Mouse (Mus musculus) midbrain, embryonic 13.5 days (tissue): Measurements from ENCODE around the gene Arhgef38. TPM values are rescaled to one million over a fixed set of nuclear protein-coding genes. Genes with fewer than 3 reads are reported as not detected.

Source experiments
- ATAC-seq: fragments of 200-750 bp; cut with Nextera tagmentation; 2 replicates; pipeline ENCODE4 v1.8.0; 2017; ENCODE audit warnings: mild to moderate bottlenecking, moderate TSS enrichment, moderate library complexity
- H3K27ac ChIP-seq: fragments of 300-500 bp; sonication (generic); 2 replicates; pipeline ENCODE4 v1.5.1; 2015; ENCODE audit warnings: inconsistent platforms, mild to moderate bottlenecking, moderate library complexity
- H3K27me3 ChIP-seq: fragments of 300-500 bp; sonication (generic); 2 replicates; pipeline ENCODE4 v1.6.1; 2015; ENCODE audit warnings: mild to moderate bottlenecking, inconsistent platforms
- H3K36me3 ChIP-seq: fragments of 300-500 bp; sonication (generic); 2 replicates; pipeline ENCODE4 v1.6.1; 2015; ENCODE audit warnings: mild to moderate bottlenecking, inconsistent platforms
- H3K4me1 ChIP-seq: fragments of 300-500 bp; sonication (generic); replicated peaks from 2 replicates; pipeline ENCODE4 v1.6.1; 2015; ENCODE audit warnings: inconsistent platforms
- H3K4me2 ChIP-seq: fragments of 300-500 bp; sonication (generic); replicated peaks from 2 replicates; pipeline ENCODE4 v1.6.1; 2015; ENCODE audit warnings: moderate library complexity, mild to moderate bottlenecking, inconsistent platforms
- H3K4me3 ChIP-seq: fragments of 300-500 bp; sonication (generic); replicated peaks from 2 replicates; pipeline ENCODE4 v1.5.1; 2015; ENCODE audit warnings: mild to moderate bottlenecking, inconsistent platforms
- H3K9ac ChIP-seq: fragments of 300-500 bp; sonication (generic); replicated peaks from 2 replicates; pipeline ENCODE4 v1.6.1; 2015; ENCODE audit warnings: mild to moderate bottlenecking, inconsistent platforms
- H3K9me3 ChIP-seq: fragments of 300-500 bp; sonication (generic); 2 replicates; pipeline ENCODE4 v1.6.1; 2016; ENCODE audit warnings: mild to moderate bottlenecking, inconsistent platforms
- WGBS: fragments of 180-500 bp; shearing (Covaris S2); methylation state at CpG from one replicate; pipeline ENCODE4 v1.1.7; 2015; 5-methylcytosine and 5-hydroxymethylcytosine counted together
- polyA plus RNA-seq: library from polyadenylated mRNA; unstranded; fragments of >200 nt; fragmentation: Nextera tagmentation; extraction: Ambion mirVana; gene quantifications from 2 replicates; pipeline ENCODE4 v1.2.1, GENCODE M21; 2015

Arhgef38 gene
- polyA plus RNA-seq, 1 experiment from 2014 or later = 0.05 TPM

DNA sequence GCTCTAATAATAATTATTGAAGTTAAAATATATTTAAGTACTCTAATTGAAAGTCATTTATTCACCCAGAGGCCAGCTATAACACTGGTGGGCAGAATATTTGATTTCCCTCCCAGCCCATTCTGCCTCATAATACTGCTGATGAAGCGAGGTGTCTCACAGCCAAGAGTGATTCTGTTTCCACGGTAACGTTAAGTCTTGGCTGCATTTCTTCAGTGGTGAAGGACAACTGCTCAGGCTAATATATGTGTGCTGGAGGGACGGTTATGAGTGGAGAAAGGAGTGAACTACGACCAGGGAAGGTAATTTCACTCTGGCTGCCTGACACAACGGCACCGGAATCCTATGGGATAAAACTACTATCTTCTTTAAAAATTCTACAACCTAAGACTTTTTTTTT, 71.6 kb downstream of the Arhgef38 start:
- 0 out of 2 replicates have a peak overlapping the region, but pooled peaks have one; percentile 21 for H3K27ac ChIP-seq
- no peaks in the 10 kb centered on the region for H3K36me3 ChIP-seq
- ATAC-seq = peak; percentile 94
- WGBS = 29% methylated on average over 7 of the region's 7 CpGs
- H3K9me3 ChIP-seq = no peaks in the 10 kb centered on the region
- no peak overlapping the region for H3K4me2 ChIP-seq
- H3K4me3 ChIP-seq = no peak overlapping the region
- peaks cover 16% of the 10 kb centered on the region for H3K4me1 ChIP-seq
- H3K9ac ChIP-seq = no peak overlapping the region
- H3K27me3 ChIP-seq = no peaks in the 10 kb centered on the region

DNA sequence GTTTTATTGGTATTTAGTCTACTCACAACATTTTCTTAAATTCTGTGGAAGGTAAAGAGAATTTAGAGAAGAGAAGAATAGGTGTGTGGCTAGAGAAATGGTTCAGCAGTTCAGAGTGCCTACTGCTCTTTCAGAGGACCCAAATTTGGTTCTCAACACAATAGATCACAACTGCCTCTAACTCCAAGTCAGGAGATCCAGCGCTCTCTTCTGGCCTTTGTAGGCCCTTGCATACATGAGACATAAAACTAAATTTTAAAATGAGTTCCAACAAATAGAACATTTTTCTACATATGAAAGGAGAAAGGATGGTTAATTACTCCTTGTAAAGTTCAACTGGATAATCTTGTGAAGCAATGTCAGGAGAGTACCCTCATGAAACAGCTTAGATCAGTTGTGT, 73.3 kb downstream of the Arhgef38 start:
- Histone ChIP-seq H3K9me3 (no peaks in the 10 kb centered on the region), H3K4me1 (peaks cover 16% of the 10 kb centered on the region), H3K27ac (no peak overlapping the region), H3K36me3 (no peaks in the 10 kb centered on the region), H3K27me3 (no peaks in the 10 kb centered on the region), H3K4me3 (no peak overlapping the region), H3K9ac (no peak overlapping the region), H3K4me2 (no peak overlapping the region)
- no peak for ATAC-seq
- 92% methylated on average over 1 of the region's 1 CpGs for WGBS

DNA sequence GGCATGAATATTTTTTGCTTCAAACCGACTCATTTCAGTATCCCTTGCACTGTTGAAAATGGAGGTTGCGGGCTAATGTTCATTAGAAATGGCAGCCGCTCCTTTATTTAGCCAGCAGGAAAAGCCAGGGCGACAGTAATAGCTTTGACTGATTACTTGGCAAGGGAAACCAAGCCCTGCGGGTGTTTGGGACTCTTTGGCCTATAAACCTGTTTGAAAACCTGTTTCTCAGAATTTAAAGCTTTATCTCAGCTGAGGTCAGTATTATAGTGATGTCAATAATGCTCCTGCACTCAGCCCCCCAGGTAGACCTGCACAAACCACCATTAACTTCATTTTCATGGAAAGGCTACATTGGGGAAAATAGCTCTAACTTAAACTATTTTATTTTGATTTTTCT, 76.5 kb downstream of the Arhgef38 start:
- Histone ChIP-seq H3K4me1 (peaks cover 6% of the 10 kb centered on the region), H3K27ac (no peak overlapping the region), H3K36me3 (no peaks in the 10 kb centered on the region), H3K9ac (no peak overlapping the region), H3K4me3 (no peak overlapping the region), H3K9me3 (no peaks in the 10 kb centered on the region), H3K4me2 (no peak overlapping the region), H3K27me3 (no peaks in the 10 kb centered on the region)
- ATAC-seq = no peak
- 89% methylated on average over 5 of the region's 5 CpGs for WGBS

DNA sequence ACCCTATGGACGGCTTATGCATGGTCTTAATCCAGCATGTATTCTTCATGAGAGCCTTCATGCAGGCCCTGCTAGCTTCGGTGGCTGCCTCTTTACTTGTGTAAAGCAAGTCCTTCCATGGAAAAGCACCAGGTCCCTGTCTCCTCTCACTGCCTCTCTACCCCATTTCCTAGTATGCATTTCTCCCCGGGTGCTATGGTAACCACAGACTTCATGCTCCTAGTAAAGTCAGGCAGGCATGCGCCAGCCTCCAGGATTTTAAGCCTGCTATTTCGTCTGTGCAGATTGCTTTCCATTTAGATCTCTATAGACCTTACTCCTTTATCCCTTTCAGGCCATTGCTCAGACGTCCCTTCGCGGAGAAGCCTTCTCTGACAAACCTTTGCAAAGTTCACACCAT, 80.1 kb downstream of the Arhgef38 start:
- no peaks in the 10 kb centered on the region for H3K4me1 ChIP-seq
- WGBS = 31% methylated on average over 8 of the region's 8 CpGs
- H3K4me3 ChIP-seq = no peak overlapping the region
- peak; percentile 80 for ATAC-seq
- no peak overlapping the region for H3K4me2 ChIP-seq
- no peak overlapping the region for H3K27ac ChIP-seq
- H3K9ac ChIP-seq = 0 out of 2 replicates have a peak overlapping the region, but pooled peaks have one; percentile 1
- H3K27me3 ChIP-seq = no peaks in the 10 kb centered on the region
- no peaks in the 10 kb centered on the region for H3K36me3 ChIP-seq
- H3K9me3 ChIP-seq = no peaks in the 10 kb centered on the region

DNA sequence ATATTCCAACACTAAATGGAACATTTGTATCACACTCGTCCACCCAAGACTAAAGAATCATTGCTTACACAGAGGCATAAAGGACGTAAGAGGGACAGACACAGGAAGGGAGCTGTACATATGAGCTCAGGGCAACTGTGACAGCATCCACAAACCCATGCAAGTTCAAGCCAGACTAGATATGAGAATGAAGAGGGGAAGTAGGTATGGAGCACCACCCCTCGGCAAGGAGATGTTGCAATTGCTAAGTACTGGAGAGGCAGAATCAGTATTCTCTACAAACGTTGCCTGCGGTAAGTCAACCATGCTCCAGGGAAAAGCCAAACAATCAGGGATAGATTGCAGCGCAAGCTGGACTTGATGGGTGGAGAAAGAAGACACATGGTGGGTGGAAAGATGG, 81.1 kb downstream of the Arhgef38 start:
- Histone ChIP-seq H3K27me3 (no peaks in the 10 kb centered on the region), H3K9me3 (no peaks in the 10 kb centered on the region), H3K4me1 (no peaks in the 10 kb centered on the region), H3K4me2 (no peak overlapping the region), H3K36me3 (no peaks in the 10 kb centered on the region), H3K4me3 (no peak overlapping the region), H3K9ac (no peak overlapping the region), H3K27ac (no peak overlapping the region)
- no peak for ATAC-seq
- WGBS = 78% methylated on average over 6 of the region's 6 CpGs

DNA sequence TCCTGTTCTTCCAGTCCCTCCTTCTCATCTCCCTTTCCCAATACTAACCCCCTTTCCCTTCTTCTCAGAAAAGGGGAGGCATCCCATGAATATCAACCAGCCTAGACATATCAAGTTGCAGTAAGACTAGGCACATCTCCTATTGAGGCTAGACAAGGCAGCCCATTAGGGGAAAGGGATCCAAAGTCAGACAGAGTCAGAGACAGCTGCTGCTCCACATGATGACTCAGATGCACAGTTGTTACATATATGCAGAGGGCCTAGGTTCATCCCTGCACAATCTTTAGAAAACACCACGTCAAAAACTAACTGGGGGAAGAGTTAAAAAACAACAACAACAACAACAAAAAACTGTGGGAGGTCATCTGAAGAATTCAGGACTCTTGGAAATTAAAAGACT, 81.9 kb downstream of the Arhgef38 start:
- Histone ChIP-seq H3K9ac (no peak overlapping the region), H3K4me1 (no peaks in the 10 kb centered on the region), H3K4me3 (no peak overlapping the region), H3K27ac (no peak overlapping the region), H3K27me3 (no peaks in the 10 kb centered on the region), H3K36me3 (no peaks in the 10 kb centered on the region), H3K4me2 (no peak overlapping the region), H3K9me3 (no peaks in the 10 kb centered on the region)
- ATAC-seq = no peak
- 68% methylated on average over 1 of the region's 1 CpGs for WGBS

DNA sequence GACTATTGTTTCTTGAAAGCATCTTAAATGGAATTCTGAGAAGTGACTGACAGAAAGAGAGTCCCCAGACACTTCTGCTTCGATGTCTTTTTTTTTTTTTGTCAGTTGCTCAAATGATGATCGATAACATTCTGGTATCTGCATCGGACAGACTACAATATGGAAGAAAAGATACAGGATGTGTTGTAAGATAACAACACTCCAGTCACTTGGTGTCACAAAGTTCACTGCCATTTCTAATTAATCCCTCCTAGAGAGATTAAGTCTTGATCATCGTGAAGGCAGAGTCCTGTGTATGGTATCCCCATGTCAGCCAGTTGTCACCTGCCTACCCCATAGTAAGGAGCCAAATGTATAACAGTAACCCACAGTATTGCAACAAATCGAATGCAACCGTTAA, 83.1 kb downstream of the Arhgef38 start:
- Histone ChIP-seq H3K27me3 (no peaks in the 10 kb centered on the region), H3K4me2 (no peak overlapping the region), H3K27ac (no peak overlapping the region), H3K4me1 (no peaks in the 10 kb centered on the region), H3K36me3 (no peaks in the 10 kb centered on the region), H3K9me3 (no peaks in the 10 kb centered on the region), H3K4me3 (no peak overlapping the region), H3K9ac (no peak overlapping the region)
- WGBS = 64% methylated on average over 6 of the region's 6 CpGs
- peak; percentile 40; the same call in 1 of the 2 replicates for ATAC-seq

DNA sequence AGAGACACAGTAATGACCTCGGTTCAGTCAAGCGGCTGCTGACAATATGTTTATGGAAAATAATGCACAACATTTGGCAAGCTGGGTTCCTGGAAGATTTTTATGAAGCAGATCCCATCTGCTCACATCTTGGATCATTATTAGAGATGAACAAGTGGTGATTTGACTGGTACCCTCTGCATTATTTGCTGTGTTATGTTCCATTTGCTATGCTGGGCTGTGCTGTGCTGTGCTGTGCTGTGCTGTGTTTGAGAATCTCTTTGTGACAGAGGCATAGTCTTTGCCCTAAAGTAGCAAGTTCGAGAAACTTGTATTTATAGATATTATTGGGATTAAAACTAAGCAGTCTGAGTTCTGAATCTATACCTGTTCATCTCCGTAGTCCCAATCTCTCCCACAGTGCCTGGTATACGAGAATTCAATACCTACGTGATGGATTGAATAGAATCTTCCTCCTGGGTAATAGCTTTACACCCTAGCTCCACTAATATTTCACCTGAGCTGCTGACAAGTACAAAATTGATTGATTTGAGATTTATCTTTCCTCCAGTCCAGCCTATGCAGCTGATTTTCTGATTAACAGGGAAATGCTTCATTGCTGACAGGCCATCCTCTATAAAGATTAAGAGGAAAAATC, 90.1 kb downstream of the Arhgef38 start:
- H3K27me3 ChIP-seq = no peaks in the 10 kb centered on the region
- no peak overlapping the region for H3K9ac ChIP-seq
- no peaks in the 10 kb centered on the region for H3K4me1 ChIP-seq
- no peak overlapping the region for H3K4me2 ChIP-seq
- WGBS = 81% methylated on average over 6 of the region's 6 CpGs
- ATAC-seq = no peak
- H3K36me3 ChIP-seq = no peaks in the 10 kb centered on the region
- no peaks in the 10 kb centered on the region for H3K9me3 ChIP-seq
- no peak overlapping the region for H3K4me3 ChIP-seq
- H3K27ac ChIP-seq = no peak overlapping the region

DNA sequence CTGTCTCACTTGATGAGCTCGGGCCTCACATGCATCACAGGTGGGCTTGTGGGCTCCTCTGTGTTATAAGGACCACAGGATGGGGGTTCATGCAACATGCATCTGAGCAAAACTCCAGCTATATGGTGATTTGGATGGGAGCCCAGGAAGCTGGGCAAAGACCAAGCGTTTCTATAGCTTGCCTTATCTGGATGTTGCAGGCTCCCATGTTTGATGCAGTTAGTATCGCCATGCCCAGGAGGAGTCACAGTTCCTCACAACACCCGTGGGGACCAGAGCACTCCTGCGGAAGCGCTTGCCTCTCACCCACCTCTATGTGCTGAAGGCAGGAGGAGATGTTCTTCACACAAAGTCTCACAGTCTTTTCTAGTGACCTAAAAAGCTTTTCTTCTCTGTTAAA, 92.9 kb downstream of the Arhgef38 start:
- WGBS = 92% methylated on average over 6 of the region's 6 CpGs
- Histone ChIP-seq H3K27ac (no peak overlapping the region), H3K4me1 (no peaks in the 10 kb centered on the region), H3K36me3 (no peaks in the 10 kb centered on the region), H3K4me3 (no peak overlapping the region), H3K4me2 (no peak overlapping the region), H3K27me3 (no peaks in the 10 kb centered on the region), H3K9me3 (no peaks in the 10 kb centered on the region), H3K9ac (no peak overlapping the region)
- no peak for ATAC-seq

DNA sequence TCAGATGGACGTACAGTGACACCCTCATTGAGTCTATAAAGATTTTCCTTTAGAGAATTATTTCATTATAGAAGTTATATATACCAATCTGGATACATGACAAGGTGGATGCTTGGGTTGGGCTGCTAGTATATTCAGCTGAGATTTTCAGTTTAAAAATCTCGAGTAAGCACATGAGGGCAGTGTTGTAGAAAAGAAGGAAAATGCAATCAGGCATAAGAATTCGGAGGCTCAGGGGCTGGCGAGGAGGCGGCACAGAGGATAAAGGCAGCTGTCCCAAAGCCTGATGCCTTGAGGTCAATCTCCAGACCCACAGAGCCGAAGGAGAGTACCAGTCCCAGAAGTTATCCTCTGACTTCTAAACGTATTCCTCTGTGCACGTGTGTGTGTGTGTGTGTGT, 102.1 kb downstream of the Arhgef38 start:
- Histone ChIP-seq H3K27ac (no peak overlapping the region), H3K27me3 (no peaks in the 10 kb centered on the region), H3K4me2 (no peak overlapping the region), H3K4me1 (no peaks in the 10 kb centered on the region), H3K9me3 (no peaks in the 10 kb centered on the region), H3K4me3 (no peak overlapping the region), H3K9ac (no peak overlapping the region), H3K36me3 (no peaks in the 10 kb centered on the region)
- ATAC-seq = no peak
- 56% methylated on average over 8 of the region's 8 CpGs for WGBS

DNA sequence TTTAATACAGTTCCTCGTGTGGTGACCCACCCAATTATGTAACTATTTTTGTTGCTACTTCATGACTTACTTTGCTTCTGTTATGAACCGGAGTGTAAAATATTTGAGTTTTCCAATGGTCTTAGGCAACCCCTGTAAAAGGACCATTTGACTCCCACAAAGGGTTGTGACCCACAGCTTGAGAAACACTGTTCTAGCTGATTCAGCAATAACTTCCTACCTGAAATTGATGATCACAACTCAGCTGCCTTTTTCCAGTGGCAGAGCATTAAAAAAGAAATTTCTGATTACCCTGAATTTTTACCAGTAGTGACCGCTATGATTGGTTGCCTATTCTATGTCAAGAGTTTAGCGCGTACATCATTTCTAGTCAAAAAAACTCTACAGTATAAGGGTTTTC, 103.4 kb downstream of the Arhgef38 start:
- Histone ChIP-seq H3K4me3 (no peak overlapping the region), H3K27ac (no peak overlapping the region), H3K36me3 (no peaks in the 10 kb centered on the region), H3K27me3 (no peaks in the 10 kb centered on the region), H3K4me2 (no peak overlapping the region), H3K9me3 (no peaks in the 10 kb centered on the region), H3K9ac (no peak overlapping the region), H3K4me1 (no peaks in the 10 kb centered on the region)
- no peak for ATAC-seq
- 93% methylated on average over 5 of the region's 5 CpGs for WGBS

DNA sequence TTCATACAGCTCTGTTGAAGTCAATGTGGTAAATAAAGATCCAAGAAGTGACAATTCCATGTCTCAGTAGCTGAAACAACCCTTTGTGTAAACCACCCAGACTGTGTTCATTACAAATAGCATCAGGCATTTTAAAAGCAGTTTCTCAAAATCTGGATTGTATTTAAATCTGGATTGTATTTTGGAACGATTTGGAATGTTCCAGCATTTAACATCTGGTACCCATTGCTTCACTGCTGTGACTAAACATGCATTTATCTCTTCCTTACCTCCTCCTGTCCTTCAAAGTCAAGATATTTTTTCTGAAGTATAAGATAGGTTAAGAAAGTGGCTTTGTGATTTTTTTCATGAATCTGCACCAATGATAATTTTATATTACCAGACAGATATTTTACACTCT, 121.5 kb downstream of the Arhgef38 start:
- H3K27ac ChIP-seq = no peak overlapping the region
- WGBS = 64% methylated on average over 1 of the region's 1 CpGs
- no peaks in the 10 kb centered on the region for H3K4me1 ChIP-seq
- H3K4me2 ChIP-seq = no peak overlapping the region
- no peak for ATAC-seq
- no peaks in the 10 kb centered on the region for H3K27me3 ChIP-seq
- peaks cover 16% of the 10 kb centered on the region for H3K36me3 ChIP-seq
- no peak overlapping the region for H3K4me3 ChIP-seq
- no peaks in the 10 kb centered on the region for H3K9me3 ChIP-seq
- no peak overlapping the region for H3K9ac ChIP-seq

DNA sequence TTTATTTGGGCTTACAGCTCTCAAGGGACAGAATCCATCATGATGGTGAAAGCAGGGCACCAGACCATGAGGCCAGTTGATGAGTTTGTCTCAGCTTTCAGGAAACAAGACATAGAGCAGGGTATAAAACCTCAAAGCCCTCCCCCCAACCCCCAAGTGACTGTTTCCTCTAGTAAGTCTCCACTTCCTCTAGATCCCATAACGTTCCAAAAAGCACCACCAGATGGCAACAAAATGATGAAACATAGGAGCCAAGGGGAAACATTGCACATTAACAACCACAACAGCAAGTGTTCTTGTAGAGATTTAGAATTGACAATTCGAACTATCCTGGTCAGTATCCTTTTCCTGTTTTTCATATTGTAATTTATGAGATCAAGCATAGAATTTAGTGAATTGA, 123.0 kb downstream of the Arhgef38 start:
- Histone ChIP-seq H3K27ac (no peak overlapping the region), H3K36me3 (peaks cover 28% of the 10 kb centered on the region), H3K4me3 (no peak overlapping the region), H3K27me3 (no peaks in the 10 kb centered on the region), H3K4me2 (no peak overlapping the region), H3K9me3 (no peaks in the 10 kb centered on the region), H3K4me1 (no peaks in the 10 kb centered on the region), H3K9ac (no peak overlapping the region)
- WGBS = 33% methylated on average over 2 of the region's 2 CpGs
- peak; percentile 27; the same call in 1 of the 2 replicates for ATAC-seq
